Mouse (Mus musculus) adrenal gland, postnatal 10 days (tissue): Measurements from ENCODE around the gene Atg4a. TPM values are rescaled to one million over a fixed set of nuclear protein-coding genes. Genes with fewer than 3 reads are reported as not detected.

Experiments used
- DNase-seq: peaks from one replicate; pipeline ENCODE4 v3.0.0; 2021; ENCODE audit warnings: mixed read lengths
- total RNA-seq, 2 experiments: library from RNA; stranded (reverse); gene quantifications; 2 replicates each; pipeline ENCODE4 v1.2.3; 2021

Atg4a gene
- total RNA-seq, 2 experiments from 2014 or later = 10.6 to 14.5 TPM

GRCm38 (mm10) chrX:141158160-141158559, 201.5 kb downstream of the Atg4a start:
- peak; percentile 15 for DNase-seq

- no peak for DNase-seq
Observed at GRCm38 (mm10) chrX:141160371-141160770, 203.7 kb downstream of the Atg4a start.

- DNase-seq = no peak
Observed at GRCm38 (mm10) chrX:141165067-141165466, 208.4 kb downstream of the Atg4a start.

GRCm38 (mm10) chrX:141175353-141175752, 218.6 kb downstream of the Atg4a start:
- DNase-seq = peak; percentile 16

GRCm38 (mm10) chrX:141195036-141195435, 238.3 kb downstream of the Atg4a start:
- DNase-seq = no peak

GRCm38 (mm10) chrX:141198993-141199392, 242.3 kb downstream of the Atg4a start:
- DNase-seq = no peak

GRCm38 (mm10) chrX:141212802-141213201, 256.1 kb downstream of the Atg4a start:
- peak; percentile 42 for DNase-seq

Other genes starting within 250 kb of the Atg4a start
- not detected for gene Tex13b, start 143.5 kb upstream of the Atg4a start, total RNA-seq
- not detected for gene Vsig1, start 49.3 kb upstream of the Atg4a start, total RNA-seq
- 10 to 100 TPM; 23.0 to 24.3 TPM for gene Psmd10, start 179 bp upstream of the Atg4a start, total RNA-seq